Mouse (Mus musculus) hindbrain, embryonic 13.5 days (tissue): ENCODE data around the gene Dnah8. TPM values are rescaled to one million over a fixed set of nuclear protein-coding genes. Genes with fewer than 3 reads are reported as not detected.
"Not testable (repeated sequence)": the region's sequence is repeated elsewhere in the genome, so short reads cannot be mapped to it uniquely, and the experiment has no call there.

Source experiments
- ATAC-seq: fragments of 200-750 bp; cut with Nextera tagmentation; 2 replicates; pipeline ENCODE4 v1.8.0; 2017; ENCODE audit warnings: moderate TSS enrichment; ENCODE audit not compliant: low FRiP score
- H3K27ac ChIP-seq: fragments of 300-500 bp; sonication (generic); 2 replicates; pipeline ENCODE4 v1.5.1; 2015; ENCODE audit warnings: inconsistent platforms, mild to moderate bottlenecking, moderate library complexity
- H3K27me3 ChIP-seq: fragments of 300-500 bp; sonication (generic); 2 replicates; pipeline ENCODE4 v1.6.1; 2015; ENCODE audit warnings: mild to moderate bottlenecking, inconsistent platforms
- H3K36me3 ChIP-seq: fragments of 300-500 bp; sonication (generic); 2 replicates; pipeline ENCODE4 v1.6.1; 2015; ENCODE audit warnings: mild to moderate bottlenecking, inconsistent platforms
- H3K4me1 ChIP-seq: fragments of 300-500 bp; sonication (generic); replicated peaks from 2 replicates; pipeline ENCODE4 v1.6.1; 2015; ENCODE audit warnings: inconsistent platforms
- H3K4me2 ChIP-seq: fragments of 300-500 bp; sonication (generic); 2 replicates; pipeline ENCODE4 v1.6.1; 2015; ENCODE audit warnings: inconsistent platforms, mild to moderate bottlenecking, moderate library complexity
- H3K4me3 ChIP-seq: fragments of 300-500 bp; sonication (generic); 2 replicates; pipeline ENCODE4 v1.5.1; 2015; ENCODE audit warnings: mild to moderate bottlenecking, inconsistent platforms
- H3K9ac ChIP-seq: fragments of 300-500 bp; sonication (generic); 2 replicates; pipeline ENCODE4 v1.6.1; 2015; ENCODE audit warnings: mild to moderate bottlenecking, inconsistent platforms
- H3K9me3 ChIP-seq: fragments of 300-500 bp; sonication (generic); 2 replicates; pipeline ENCODE4 v1.6.1; 2016; ENCODE audit warnings: inconsistent platforms
- WGBS: fragments of 180-500 bp; shearing (Covaris S2); methylation state at CpG from one replicate; pipeline ENCODE4 v1.1.7; 2015; 5-methylcytosine and 5-hydroxymethylcytosine counted together
- polyA plus RNA-seq: library from polyadenylated mRNA; unstranded; fragments of >200 nt; fragmentation: Nextera tagmentation; extraction: Ambion mirVana; gene quantifications from 2 replicates; pipeline ENCODE4 v1.2.1, GENCODE M21; 2015

Dnah8 gene
- polyA plus RNA-seq, 1 experiment from 2014 or later, result 1.3 TPM

DNA sequence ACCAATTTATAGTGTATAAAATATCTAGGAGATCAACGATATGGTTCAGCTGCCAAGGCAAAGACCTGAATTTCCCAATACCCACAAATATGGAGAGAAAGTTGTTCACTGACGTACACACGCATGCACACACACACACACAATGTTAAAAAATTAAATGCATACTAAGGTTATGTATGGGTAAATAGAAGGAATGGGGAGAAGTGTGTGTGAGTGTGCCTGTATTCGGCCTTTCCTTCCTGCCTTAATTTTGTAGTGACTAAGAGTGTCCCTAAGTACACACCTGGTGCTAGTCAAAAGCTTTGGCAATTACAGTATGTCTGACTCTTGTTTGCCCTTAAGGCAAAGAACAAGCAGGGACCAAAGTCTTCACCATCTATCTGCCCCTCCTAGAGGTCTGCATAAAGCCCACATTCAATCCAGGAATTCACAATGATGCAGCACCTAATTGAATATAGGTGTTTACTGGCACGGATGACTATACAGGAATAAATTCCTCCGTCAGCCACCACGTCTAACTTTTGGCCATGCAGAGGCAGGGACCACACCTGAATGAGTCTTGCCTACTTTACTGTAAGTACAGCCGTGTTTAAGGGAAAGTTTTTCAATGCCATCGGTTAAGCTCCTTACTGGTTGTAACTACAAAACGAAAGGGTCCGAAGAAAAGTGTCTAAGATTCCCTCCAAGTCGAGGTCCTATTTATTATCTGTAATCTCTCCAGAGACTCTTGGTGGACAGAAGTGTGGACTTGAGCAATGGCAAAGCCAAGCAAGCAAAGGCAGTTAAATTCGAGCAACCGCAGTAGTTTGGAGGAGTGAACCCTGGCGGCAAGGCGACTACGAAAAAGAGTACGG is 12.7 kb upstream of the Dnah8 start:
- no peak for ATAC-seq
- H3K27ac ChIP-seq, result peak overlapping the region; percentile 87; the same call in 1 of the 2 replicates
- H3K4me1 ChIP-seq, result peaks cover 37% of the 10 kb centered on the region
- peak overlapping the region; percentile 70 for H3K4me3 ChIP-seq
- H3K27me3 ChIP-seq, result no peaks in the 10 kb centered on the region
- H3K9ac ChIP-seq, result peak overlapping the region; percentile 81
- 28% methylated on average over 18 of the region's 18 CpGs for WGBS
- peak overlapping the region; percentile 68 for H3K4me2 ChIP-seq
- no peaks in the 10 kb centered on the region for H3K9me3 ChIP-seq
- H3K36me3 ChIP-seq, result no peaks in the 10 kb centered on the region

- H3K27ac ChIP-seq, result peak overlapping the region; percentile 87
- under 1% methylated on average over 34 of the region's 34 CpGs for WGBS
Observed at GRCm38 (mm10) chr17:30612075-30612859, 11.9 kb upstream of the Dnah8 start.

GRCm38 (mm10) chr17:30613350-30613749 is 10.8 kb upstream of the Dnah8 start:
- H3K4me2 ChIP-seq, result no peak overlapping the region
- no peaks in the 10 kb centered on the region for H3K27me3 ChIP-seq
- no peak overlapping the region for H3K4me3 ChIP-seq
- no peaks in the 10 kb centered on the region for H3K36me3 ChIP-seq
- H3K9ac ChIP-seq, result no peak overlapping the region
- no peak overlapping the region for H3K27ac ChIP-seq
- H3K9me3 ChIP-seq, result no peaks in the 10 kb centered on the region
- peaks cover 23% of the 10 kb centered on the region for H3K4me1 ChIP-seq
- ATAC-seq, result no peak

More at GRCm38 (mm10) chr17:30612075-30612859, 11.9 kb upstream of the Dnah8 start:
- no peaks in the 10 kb centered on the region for H3K27me3 ChIP-seq
- H3K4me1 ChIP-seq, result peaks cover 34% of the 10 kb centered on the region
- peak overlapping the region; percentile 70 for H3K4me3 ChIP-seq
- H3K9ac ChIP-seq, result peak overlapping the region; percentile 81
- H3K36me3 ChIP-seq, result no peaks in the 10 kb centered on the region
- ATAC-seq, result peak; percentile 100
- no peaks in the 10 kb centered on the region for H3K9me3 ChIP-seq
- H3K4me2 ChIP-seq, result peak overlapping the region; percentile 68

DNA sequence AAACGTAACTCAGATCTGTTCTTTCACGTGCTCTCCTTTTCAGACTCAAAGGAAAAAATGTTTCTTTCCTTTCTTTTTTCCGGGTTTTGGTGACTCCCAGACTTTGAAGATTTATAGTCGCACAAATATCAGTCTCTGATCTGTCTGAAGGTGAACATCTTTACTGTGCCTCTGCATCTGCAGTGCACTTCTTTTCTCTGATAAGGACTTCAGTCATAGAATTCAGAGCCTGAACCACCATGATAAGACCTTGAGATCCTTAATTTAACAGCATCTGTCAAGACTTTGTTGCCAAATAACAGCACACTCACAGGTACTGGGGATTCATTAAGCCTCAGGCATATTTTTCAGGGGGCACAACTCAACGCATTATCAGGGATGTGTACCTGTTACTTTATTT is 8.0 kb upstream of the Dnah8 start:
- Histone ChIP-seq H3K36me3 (no peaks in the 10 kb centered on the region), H3K9ac (no peak overlapping the region), H3K27me3 (no peaks in the 10 kb centered on the region), H3K4me2 (no peak overlapping the region), H3K4me1 (peaks cover 9% of the 10 kb centered on the region), H3K9me3 (no peaks in the 10 kb centered on the region), H3K4me3 (no peak overlapping the region), H3K27ac (no peak overlapping the region)
- ATAC-seq, result no peak
- WGBS, result 92% methylated on average over 5 of the region's 5 CpGs

- Histone ChIP-seq H3K9ac (no peak overlapping the region), H3K4me2 (no peak overlapping the region), H3K27me3 (no peaks in the 10 kb centered on the region), H3K27ac (no peak overlapping the region), H3K36me3 (no peaks in the 10 kb centered on the region), H3K4me1 (no peaks in the 10 kb centered on the region), H3K9me3 (no peaks in the 10 kb centered on the region), H3K4me3 (no peak overlapping the region)
- 87% methylated on average over 3 of the region's 3 CpGs for WGBS
- ATAC-seq, result no peak
Observed at GRCm38 (mm10) chr17:30618136-30618891, 5.8 kb upstream of the Dnah8 start.

DNA sequence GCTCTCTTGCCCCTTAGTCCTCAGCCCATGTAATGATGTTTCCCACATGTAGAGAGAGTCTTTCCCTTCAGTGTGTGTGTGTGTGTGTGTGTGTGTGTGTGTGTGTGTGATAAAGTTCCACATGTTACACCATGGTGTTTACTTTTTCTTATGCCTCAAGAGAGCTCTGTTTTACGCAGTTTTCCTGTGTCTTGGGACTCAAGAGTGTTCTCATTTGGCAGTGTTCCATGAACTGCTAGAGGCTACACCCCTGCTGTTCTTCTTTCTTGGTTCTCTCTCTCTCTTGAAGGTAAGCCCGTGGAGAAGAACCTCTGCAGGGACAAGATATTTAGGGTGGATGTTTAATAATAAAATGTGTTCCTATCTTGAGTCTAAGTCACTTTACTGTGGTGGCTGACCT is 5.0 kb upstream of the Dnah8 start:
- Histone ChIP-seq H3K4me2 (no peak overlapping the region), H3K27ac (no peak overlapping the region), H3K4me1 (no peaks in the 10 kb centered on the region), H3K9me3 (no peaks in the 10 kb centered on the region), H3K27me3 (no peaks in the 10 kb centered on the region), H3K36me3 (no peaks in the 10 kb centered on the region), H3K4me3 (no peak overlapping the region), H3K9ac (no peak overlapping the region)
- WGBS, result 40% methylated on average over 2 of the region's 2 CpGs
- ATAC-seq, result no peak

DNA sequence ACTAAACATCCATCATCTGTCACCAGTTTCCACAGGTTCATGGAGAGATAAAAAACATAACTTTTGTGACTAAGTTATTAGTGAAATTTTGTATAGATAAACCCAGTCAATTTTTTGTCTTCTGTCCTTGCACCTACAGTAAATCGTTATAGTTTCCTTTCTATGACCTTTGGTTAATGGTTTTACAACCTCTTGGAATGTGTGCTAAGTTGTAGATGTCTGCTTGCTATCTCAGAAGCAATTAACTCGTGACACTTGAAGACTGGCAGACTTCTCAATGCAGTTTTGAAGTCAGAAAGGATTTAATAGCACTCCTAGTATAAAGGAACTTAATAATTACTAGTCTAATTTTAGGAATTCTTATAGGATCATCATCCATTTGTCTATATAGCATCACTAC is 3.6 kb upstream of the Dnah8 start:
- H3K36me3 ChIP-seq, result no peaks in the 10 kb centered on the region
- no peaks in the 10 kb centered on the region for H3K27me3 ChIP-seq
- H3K4me1 ChIP-seq, result no peaks in the 10 kb centered on the region
- 75% methylated on average over 2 of the region's 2 CpGs for WGBS
- H3K4me2 ChIP-seq, result no peak overlapping the region
- no peak overlapping the region for H3K4me3 ChIP-seq
- H3K9ac ChIP-seq, result no peak overlapping the region
- H3K27ac ChIP-seq, result no peak overlapping the region
- no peaks in the 10 kb centered on the region for H3K9me3 ChIP-seq
- no peak for ATAC-seq

DNA sequence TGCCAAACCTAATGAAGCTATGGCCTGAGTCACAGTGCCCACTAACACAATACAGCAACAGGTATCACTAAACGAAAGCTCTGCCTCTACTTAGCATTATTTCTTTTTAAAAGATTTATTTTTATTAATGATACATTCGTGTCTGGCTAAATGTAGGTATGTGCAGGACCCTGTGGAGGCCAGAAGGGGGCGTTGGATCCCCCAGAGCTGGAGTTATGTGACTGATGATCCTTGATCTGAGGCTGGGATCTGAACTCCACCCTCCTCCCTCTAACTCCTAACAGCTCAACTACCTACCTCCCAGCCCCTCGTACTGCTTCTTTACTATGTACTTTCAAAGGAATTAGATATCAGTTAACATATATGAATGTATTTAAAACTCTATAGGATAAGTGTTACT is 2.7 kb upstream of the Dnah8 start:
- Histone ChIP-seq H3K9ac (no peak overlapping the region), H3K4me1 (no peaks in the 10 kb centered on the region), H3K27me3 (no peaks in the 10 kb centered on the region), H3K4me2 (no peak overlapping the region), H3K4me3 (no peak overlapping the region), H3K36me3 (no peaks in the 10 kb centered on the region), H3K27ac (no peak overlapping the region), H3K9me3 (no peaks in the 10 kb centered on the region)
- WGBS, result 73% methylated on average over 4 of the region's 4 CpGs
- ATAC-seq, result no peak

- ATAC-seq, result no peak
- H3K27me3 ChIP-seq, result no peaks in the 10 kb centered on the region
- no peaks in the 10 kb centered on the region for H3K9me3 ChIP-seq
- H3K27ac ChIP-seq, result no peak overlapping the region
- 84% methylated on average over 3 of the region's 3 CpGs for WGBS
- no peak overlapping the region for H3K4me2 ChIP-seq
- H3K4me1 ChIP-seq, result no peaks in the 10 kb centered on the region
- H3K4me3 ChIP-seq, result no peak overlapping the region
- H3K9ac ChIP-seq, result no peak overlapping the region
- H3K36me3 ChIP-seq, result no peaks in the 10 kb centered on the region
Observed at GRCm38 (mm10) chr17:30623200-30623599, 954 bp upstream of the Dnah8 start.

GRCm38 (mm10) chr17:30626719-30627118 is 2.6 kb downstream of the Dnah8 start, which contains the start of gene Glo1:
TSS of gene Glo1 (minus strand) at chr17:30626871.
- H3K36me3 ChIP-seq, H3K4me2 ChIP-seq, H3K9ac ChIP-seq, H3K27me3 ChIP-seq, H3K4me3 ChIP-seq, H3K4me1 ChIP-seq, H3K27ac ChIP-seq, ATAC-seq, H3K9me3 ChIP-seq: not testable (repeated sequence)
- no CpG with 5 or more reads among the region's 20 CpGs for WGBS

GRCm38 (mm10) chr17:30635367-30635766 is 11.2 kb downstream of the Dnah8 start:
- no peak overlapping the region for H3K4me3 ChIP-seq
- H3K9ac ChIP-seq, result no peak overlapping the region
- H3K9me3 ChIP-seq, result no peaks in the 10 kb centered on the region
- ATAC-seq, result no peak
- H3K27me3 ChIP-seq, result no peaks in the 10 kb centered on the region
- no peak overlapping the region for H3K27ac ChIP-seq
- H3K4me2 ChIP-seq, result peak overlapping the region; percentile 15
- WGBS, result 22% methylated on average over 17 of the region's 17 CpGs
- no peaks in the 10 kb centered on the region for H3K36me3 ChIP-seq
- no peaks in the 10 kb centered on the region for H3K4me1 ChIP-seq

GRCm38 (mm10) chr17:30637714-30638113 is 13.6 kb downstream of the Dnah8 start:
- no peaks in the 10 kb centered on the region for H3K9me3 ChIP-seq
- ATAC-seq, result no peak
- H3K9ac ChIP-seq, result no peak overlapping the region
- H3K36me3 ChIP-seq, result no peaks in the 10 kb centered on the region
- H3K27me3 ChIP-seq, result no peaks in the 10 kb centered on the region
- H3K4me2 ChIP-seq, result no peak overlapping the region
- H3K4me3 ChIP-seq, result no peak overlapping the region
- no peaks in the 10 kb centered on the region for H3K4me1 ChIP-seq
- no peak overlapping the region for H3K27ac ChIP-seq
- 83% methylated on average over 1 of the region's 1 CpGs for WGBS
